Mouse (Mus musculus) erythroblast, embryonic 14.5 days (primary cell): ENCODE measurements around the gene Clec2g.

Source experiments
- GATA1 ChIP-seq: IDR thresholded peaks from 2 replicates; pipeline ENCODE4 v1.6.1; 2012; ENCODE audit warnings: low read length, inconsistent platforms, mixed read lengths
- TAL1 ChIP-seq: IDR thresholded peaks from 3 replicates; pipeline ENCODE4 v1.6.1; 2012; ENCODE audit warnings: low read length, inconsistent platforms, mixed read lengths

- no peak for TF ChIP-seq GATA1
- no peak for TF ChIP-seq TAL1
Observed at GRCm38 (mm10) chr6:128968463-128968862, 34.3 kb downstream of the Clec2g start.
